Mouse (Mus musculus): ENCODE measurements at regions not wholly inside any gene's neighbourhood (a gene's known extent, or its start where the extent isn't known, plus 50 kb on each side); places are given as distances from the start of the nearest gene placed in this dataset.

GRCm38 (mm10) chr1:57032407-57032806, 54.0 kb upstream of the Satb2 start:
- DNase-seq (ENCODE audit: low spot score in 2 of 2): no peak

- DNase-seq (ENCODE audit: low spot score in 2 of 2): no peak
Observed at GRCm38 (mm10) chr1:57033244-57033643, 54.8 kb upstream of the Satb2 start.

- no peak for DNase-seq (ENCODE audit: low spot score in 2 of 2)
Observed at GRCm38 (mm10) chr1:57034411-57034810, 56.0 kb upstream of the Satb2 start.

DNA sequence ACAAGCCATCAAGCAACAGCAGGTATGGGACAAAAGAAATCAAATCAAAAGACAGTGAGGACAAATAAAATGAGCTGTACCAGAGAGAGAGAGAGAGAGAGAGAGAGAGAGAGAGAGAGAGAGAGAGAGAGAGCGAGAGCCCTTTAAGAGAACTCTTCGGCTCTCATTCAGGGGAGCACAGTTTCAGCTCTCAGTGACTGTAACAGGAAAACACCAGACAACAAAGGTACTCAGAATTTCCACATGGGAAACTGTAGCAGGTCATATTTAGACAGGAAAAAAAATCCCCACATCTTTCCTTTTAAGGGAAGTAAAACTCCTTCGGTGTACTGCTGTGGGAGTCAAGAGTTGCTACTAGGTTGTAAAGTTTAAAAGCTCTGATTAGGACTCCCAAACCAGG, 57.9 kb upstream of the Satb2 start:
- DNase-seq (ENCODE audit: low spot score in 2 of 2): no peak

DNA sequence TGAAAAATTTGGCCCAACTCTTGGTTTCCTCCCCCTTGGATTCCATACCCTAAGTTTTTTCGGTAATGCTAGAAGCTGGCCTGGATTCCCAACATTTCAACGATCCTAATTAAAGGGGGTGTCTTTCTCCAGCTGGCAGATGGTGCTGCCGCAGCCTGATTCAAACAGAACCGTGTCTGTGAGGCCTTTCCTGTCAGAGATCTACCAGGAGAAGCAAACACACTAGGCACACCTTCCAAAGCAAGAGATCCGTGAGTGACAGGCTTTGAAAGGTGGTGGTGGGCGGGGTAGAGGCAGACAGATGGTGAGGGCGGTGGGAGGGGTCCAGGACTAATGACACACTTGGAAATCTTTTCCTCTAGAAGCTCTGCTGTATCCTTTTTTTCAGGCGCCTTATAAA, 61.8 kb upstream of the Satb2 start:
- no peak for DNase-seq (ENCODE audit: low spot score in 2 of 2)

GRCm38 (mm10) chr1:57041578-57041977, 63.1 kb upstream of the Satb2 start:
- no peak for DNase-seq (ENCODE audit: low spot score in 2 of 2)

DNA sequence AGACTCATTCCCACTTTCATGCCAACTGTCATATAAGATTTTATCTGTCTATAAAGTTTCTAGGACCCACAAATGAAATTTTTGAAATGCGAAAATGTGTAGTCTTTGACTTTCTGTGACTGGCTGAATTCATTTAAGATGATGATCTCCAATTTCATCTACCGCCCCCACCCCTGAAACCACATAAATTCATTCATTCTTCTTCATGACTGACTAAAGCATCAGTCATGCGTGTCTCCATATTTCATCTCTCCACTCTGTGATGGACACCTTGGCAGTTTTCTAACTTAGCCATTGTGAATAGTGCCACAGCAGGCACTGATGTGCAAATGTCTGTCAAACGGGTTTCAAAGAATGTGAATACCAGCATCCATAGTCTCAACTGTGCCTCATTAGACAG, 75.4 kb upstream of the Satb2 start:
- DNase-seq (ENCODE audit: low spot score in 2 of 2): no peak

GRCm38 (mm10) chr1:57055976-57056375, 77.5 kb upstream of the Satb2 start:
- DNase-seq (ENCODE audit: low spot score in 2 of 2): no peak

- no peak for DNase-seq (ENCODE audit: low spot score in 2 of 2)
Observed at GRCm38 (mm10) chr1:57059216-57059615, 80.8 kb upstream of the Satb2 start.

DNA sequence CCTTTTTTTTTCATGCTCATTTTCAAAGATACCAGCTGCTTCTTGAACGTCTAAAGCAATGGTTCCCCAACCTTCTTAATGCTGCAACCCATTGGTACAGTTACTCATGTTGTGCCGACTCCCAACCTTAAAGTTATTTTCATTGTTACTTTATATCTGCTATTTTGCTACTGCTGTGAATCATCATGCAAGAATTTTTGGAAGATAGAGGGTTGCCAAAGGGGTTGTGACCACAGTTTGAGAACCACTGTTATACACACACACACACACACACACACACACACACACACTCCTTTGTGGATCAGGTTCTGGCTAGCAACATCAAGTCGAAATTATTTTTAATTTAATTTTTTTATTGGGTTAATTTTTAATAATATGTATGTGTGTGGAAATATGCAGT, 96.8 kb upstream of the Satb2 start:
- no peak for DNase-seq (ENCODE audit: low spot score in 2 of 2)

DNA sequence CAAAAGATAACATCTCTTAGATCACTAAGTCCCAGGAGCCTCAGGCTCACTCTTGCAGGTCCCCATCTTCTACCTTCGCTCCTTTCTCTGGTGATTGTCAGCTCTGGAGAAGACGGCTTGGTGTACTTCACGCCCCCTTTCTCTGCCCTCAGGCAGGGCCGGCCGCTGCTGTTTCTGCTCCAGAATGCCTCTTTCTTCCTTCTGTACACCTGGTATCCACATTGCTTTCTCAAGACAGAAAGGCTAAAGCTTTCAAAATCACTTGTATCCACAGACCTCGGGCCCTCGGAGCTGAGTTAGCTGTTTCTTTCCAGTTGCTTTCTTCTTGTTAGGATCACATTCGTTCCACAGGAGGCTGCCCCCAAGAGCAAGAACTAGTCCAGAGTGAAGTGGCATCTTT, 98.2 kb upstream of the Satb2 start:
- no peak for DNase-seq (ENCODE audit: low spot score in 2 of 2)

GRCm38 (mm10) chr1:57080306-57080705, 101.9 kb upstream of the Satb2 start:
- no peak for DNase-seq (ENCODE audit: low spot score in 2 of 2)

DNA sequence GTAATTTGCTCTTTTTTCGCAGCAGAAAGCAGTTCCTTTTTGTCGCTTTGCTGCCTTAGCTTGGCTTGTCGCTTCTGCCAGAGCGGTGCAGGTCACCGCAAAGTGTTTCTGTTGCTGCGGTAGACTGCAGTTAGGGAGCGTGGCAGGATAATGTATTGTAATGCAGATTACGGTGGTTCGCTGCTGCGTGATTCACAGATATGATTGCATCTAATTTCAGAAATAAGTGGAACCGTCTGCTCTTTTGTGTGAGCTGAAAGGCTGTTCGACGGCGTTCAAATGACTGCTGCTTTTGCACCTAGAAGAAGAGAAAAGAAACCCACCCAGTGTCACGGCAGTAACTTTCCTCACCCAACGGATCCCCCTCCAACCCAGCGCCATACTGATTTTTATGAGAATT, 104.7 kb upstream of the Satb2 start:
- no peak for DNase-seq (ENCODE audit: low spot score in 2 of 2)

- no peak for DNase-seq (ENCODE audit: low spot score in 2 of 2)
Observed at GRCm38 (mm10) chr1:57083540-57084083, 105.2 kb upstream of the Satb2 start.

GRCm38 (mm10) chr1:57095361-57096247, 117.2 kb upstream of the Satb2 start:
- no peak for DNase-seq (ENCODE audit: low spot score in 2 of 2)

- no peak for DNase-seq (ENCODE audit: low spot score in 2 of 2)
Observed at GRCm38 (mm10) chr1:57096248-57096600, 117.8 kb upstream of the Satb2 start.

DNA sequence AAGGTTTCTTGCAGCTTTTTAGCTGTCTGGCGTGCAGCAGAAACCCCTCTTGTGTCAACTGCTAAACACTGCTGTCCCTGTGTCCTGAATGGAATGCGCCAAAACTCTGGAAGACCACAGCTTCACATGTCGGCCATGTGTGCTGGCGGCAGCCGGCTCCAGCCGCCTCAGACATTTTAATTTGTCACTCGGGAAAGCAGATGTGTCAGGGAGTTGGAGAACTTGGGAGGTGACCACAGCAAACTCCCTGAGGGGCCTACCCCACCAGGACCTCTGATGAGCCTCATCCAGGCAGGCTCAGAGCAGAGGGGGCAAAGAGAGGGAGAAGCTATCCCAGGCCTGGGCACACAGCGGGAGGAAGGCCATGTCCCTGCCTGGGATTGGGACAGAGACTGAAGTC, 118.3 kb upstream of the Satb2 start:
- no peak for DNase-seq (ENCODE audit: low spot score in 2 of 2)

DNA sequence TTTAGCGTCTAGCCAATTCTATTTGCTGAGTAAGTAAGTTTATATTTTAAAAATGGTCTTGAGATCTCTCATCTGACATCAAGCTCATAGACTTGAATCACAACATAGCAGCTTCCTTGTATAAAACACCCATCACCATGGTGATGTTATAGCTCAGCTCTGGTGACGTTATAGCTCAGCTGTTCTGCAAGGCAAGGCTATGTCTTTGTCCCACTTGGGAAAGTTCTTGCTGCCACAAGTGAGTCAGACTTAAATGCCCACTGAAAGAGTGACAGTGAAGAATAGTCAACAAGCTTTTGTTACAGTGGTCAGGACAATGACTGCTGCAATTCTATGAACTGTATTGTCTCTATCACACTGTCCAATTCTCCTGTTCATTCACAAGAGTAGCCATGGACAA, 122.2 kb upstream of the Satb2 start:
- DNase-seq (ENCODE audit: low spot score in 2 of 2): no peak

DNA sequence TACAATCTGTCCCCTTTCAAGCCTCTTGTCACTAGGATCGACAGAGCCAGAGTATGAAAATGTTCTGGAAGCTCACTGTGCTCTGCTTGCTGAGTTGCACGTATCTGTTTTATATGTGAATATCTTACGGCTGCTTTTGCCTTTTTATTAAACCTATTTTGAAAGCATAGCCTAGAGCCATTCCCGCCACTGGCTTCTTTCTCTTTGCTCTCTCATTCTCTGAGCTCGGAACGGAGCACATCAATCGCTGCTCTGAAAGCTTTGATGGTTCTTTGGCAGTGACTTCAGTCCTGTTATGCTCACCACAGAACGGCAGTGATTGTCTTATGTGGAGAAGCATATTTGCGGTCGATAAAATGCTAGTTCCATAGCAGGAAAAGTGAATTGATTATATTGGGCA, 128.9 kb upstream of the Satb2 start:
- no peak for DNase-seq (ENCODE audit: low spot score in 2 of 2)

GRCm38 (mm10) chr1:57120678-57121077, 142.2 kb upstream of the Satb2 start:
- no peak for DNase-seq (ENCODE audit: low spot score in 2 of 2)

GRCm38 (mm10) chr1:57144181-57144580, 165.7 kb upstream of the Satb2 start:
- DNase-seq (ENCODE audit: low spot score in 2 of 2): no peak

DNA sequence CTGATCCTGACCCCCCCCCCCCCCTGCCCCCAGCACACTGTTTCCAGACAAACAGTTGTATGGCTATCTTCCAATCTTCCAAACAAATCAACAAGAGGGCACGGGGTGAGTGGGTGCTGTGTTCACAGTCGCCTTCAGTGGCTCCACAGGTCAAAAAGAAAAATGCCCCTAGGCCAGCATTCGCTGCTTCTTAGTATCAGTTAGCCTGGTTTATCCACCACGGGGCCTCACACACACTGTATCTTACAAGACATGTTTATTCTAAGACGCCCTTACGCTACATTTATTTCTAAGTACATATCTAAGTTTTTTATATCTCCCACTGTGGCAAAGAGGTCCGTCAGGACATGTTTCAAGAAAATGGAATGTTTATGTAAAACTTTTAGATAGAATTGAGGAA, 177.4 kb upstream of the Satb2 start:
- DNase-seq (ENCODE audit: low spot score in 2 of 2): no peak

- no peak for DNase-seq (ENCODE audit: low spot score in 2 of 2)
Observed at GRCm38 (mm10) chr1:57164443-57164842, 186.0 kb upstream of the Satb2 start.

All from adrenal gland, postnatal 4 days (tissue).